Mouse (Mus musculus): ENCODE results near the gene Sfta2.

The Sfta2 gene

DNA sequence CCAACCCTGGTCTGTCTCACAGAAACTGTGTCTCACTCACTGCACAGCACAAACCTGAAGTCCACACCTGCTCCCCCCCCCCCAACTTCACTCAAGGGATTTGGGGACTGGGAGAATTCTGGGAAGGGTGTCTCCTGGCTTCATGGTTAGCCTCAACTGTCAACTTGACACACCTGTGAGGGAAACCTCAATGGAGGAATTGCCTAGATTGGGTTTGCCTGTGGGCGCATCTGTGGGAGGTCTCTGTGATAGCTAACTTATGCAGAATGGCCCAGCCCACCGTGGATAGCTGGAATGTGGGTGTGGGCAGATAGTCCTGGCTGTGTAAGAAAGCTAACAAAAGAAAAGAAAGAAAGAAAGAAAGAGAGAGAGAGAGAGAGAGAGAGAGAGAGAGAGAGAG lies at the start of gene Sfta2:
Sfta2 (plus strand) TSS at position 301 of the 400 bp plus-strand sequence.
- DNase-seq (ENCODE audit: low read depth): no peak

DNA sequence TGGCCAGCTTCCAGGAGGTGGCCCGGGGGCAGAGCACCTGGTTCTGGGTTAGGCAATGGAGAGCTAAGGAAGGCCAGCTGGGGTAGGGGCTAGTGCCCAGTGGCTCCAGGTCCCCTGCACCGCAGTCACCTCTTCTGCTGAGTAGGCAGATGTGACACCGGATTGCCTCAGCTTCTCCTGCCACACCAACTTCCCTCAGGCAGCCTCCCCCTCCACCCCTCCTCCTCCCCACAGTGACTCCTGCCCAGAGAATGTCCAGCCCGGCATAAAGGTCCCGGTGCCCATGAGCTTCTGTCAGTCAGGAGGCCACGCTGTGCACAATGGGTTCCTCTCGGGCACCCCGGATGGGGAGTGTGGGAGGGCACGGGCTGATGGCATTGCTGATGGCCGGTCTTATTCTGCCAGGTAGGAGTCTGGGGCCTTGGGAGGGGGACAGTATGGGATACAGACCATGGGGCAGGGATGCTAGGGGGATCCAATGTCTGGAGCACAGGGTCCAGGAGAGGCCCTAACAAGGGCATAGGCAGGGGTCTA lies 49.4 kb upstream of the Sfta2 start, which contains the start of gene Cdsn:
Cdsn (plus strand) TSS at position 248 of the 534 bp plus-strand sequence.
- no peak for DNase-seq (ENCODE audit: low read depth)

DNA sequence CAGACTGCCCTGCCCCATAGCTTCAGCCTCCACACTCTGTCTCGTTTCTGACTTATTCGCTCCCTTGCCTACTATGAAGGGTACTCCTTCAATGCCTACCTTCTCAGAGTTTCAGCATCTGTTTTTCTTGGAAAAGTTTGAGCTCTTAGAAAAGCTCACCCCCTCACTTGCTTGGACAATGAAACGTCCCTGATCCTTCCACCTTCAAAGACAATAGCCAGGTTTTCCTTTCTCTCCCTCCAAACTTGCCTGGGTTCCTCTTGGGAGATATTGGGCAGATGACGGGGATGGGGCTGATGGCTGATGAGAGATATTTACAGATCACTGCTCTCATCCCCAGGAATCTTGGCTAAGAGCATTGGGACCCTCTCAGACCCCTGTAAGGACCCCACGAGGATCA lies 47.0 kb upstream of the Sfta2 start:
- DNase-seq (ENCODE audit: low read depth): no peak

DNA sequence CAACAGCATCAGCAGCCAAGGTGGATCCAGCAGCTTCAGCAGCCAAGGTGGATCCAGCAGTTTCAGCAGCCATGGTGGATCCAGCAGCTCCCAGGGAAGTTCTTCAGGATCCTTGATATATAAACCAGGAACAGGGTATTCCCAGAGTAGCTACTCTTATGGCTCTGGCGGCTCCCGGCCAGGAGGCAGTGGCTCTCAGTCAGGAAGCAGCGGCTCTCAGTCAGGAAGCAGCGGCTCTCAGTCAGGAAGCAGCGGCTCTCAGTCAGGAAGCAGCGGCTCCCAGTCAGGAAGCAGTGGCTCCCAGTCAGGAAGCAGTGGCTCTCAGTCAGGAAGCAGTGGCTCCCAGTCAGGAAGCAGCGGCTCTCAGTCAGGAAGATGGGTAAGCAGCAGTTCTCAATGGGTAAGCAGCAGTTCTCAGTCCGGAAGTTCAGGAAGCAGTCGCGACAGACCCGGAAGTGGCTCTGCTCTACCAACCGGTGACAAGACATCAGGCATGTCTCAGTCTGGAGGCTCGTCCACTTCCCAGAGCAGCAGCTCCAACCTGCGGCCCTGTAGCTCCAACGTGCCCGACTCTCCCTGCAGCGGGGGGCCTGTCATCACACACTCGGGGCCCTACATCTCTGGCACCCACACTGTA lies 46.5 kb upstream of the Sfta2 start:
- no peak for DNase-seq (ENCODE audit: low read depth)

DNA sequence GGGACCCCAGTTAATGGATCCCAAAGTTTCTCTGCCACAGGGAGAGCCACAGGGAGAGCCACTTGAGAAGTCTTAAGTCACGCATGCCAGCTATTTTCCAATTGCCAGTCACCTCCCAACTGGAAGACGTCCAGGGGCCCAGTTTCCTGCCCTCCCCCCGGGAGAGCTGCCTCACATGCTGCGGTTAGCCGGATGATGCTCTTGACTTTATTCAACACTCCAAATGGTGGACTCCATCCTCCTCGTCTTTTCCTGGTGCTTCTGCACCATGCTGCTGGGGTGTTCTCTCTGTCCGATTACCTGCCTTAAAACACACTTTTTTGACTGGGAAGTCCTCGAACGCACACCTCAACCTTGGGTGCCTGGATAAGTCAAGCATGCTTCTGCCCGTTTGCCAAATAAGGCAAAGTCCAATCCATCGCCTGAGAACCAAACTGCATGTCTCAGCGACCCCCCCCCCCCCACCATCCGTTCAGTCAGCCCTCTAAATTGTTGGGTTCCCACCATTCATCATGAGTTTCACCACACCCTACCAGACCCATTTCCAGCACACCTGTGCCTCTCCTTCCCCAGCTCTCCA lies 45.1 kb upstream of the Sfta2 start:
- DNase-seq (ENCODE audit: low read depth): no peak

DNA sequence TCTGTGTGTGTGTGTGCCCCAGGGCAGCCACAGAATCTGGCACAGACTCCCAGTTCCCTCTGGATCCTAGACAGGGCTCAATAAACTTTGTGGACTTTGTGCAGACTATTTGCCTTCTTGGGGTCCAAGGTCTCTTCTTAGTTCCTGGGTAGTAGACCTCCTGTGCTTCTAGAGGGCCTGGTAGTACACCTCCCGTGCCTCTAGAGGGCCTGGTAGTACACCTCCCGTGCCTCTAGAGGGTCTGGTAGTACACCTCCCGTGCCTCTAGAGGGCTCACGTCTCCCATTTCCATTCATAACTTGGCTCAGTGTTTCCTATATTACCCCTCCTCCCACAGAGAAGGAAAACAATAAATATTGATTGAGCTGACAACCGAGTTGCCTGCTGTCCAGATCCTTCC lies 44.5 kb upstream of the Sfta2 start:
- DNase-seq (ENCODE audit: low read depth): peak; percentile 67

DNA sequence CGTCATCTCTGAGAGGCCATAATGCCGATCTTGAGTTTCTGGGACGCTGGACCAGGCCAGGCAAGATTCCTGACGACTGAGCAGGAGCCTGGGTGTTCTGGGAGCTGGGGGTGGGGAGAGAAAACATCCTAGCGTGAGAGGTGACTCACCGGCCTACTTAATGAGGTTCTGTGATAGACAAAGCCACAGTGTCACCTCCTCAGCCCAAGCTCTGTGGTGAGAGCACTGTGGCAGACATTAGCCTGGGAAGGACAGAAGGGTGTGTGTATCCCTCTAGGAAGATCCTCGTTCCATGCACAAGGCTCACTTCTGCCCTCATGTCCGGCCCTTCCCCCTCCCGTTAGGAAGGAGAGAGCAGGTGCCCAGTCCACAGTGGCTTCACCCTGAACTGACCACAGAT lies 44.0 kb upstream of the Sfta2 start:
- no peak for DNase-seq (ENCODE audit: low read depth)

DNA sequence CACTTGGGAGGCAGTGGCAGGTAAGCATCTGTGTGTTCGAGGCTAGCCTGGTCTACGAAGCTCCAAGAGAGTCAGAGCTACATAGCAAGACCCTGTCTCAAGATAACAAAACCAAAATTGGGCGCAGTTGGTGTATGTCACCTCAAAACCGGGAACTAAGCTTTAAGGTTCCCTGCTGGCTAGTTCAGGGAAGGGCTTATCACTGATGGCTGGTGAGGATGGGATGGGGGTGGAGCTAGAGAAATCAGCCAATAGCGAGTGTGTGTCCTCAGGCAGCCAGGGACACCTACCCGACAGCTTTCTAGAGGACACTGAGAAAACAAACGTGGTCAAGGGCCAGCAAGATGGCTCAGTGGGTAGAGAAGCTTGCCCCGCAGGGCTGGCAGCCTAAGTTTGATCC lies 43.1 kb upstream of the Sfta2 start:
- DNase-seq (ENCODE audit: low read depth): no peak

DNA sequence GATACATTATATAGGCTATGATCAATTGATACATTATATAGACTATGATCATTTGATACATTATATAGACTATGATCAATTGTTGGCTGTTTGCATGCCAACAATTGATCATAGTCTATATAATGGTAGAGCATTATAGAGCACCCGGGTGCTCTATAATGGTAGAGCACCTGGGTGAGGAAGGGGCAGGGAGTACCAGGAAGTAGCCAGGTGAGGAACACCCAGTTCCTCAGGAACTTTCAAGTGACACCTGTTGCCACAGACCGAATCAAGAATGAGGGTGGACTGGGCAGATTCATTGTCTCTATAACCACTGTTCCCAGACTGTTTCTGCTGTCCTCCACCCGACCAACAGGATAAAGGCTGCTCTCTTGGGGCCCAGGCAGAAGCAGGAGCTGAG lies 34.2 kb upstream of the Sfta2 start, which contains the start of gene 2300002M23Rik:
2300002M23Rik (plus strand) TSS at position 301 of the 400 bp plus-strand sequence.
- no peak for DNase-seq (ENCODE audit: low read depth)

DNA sequence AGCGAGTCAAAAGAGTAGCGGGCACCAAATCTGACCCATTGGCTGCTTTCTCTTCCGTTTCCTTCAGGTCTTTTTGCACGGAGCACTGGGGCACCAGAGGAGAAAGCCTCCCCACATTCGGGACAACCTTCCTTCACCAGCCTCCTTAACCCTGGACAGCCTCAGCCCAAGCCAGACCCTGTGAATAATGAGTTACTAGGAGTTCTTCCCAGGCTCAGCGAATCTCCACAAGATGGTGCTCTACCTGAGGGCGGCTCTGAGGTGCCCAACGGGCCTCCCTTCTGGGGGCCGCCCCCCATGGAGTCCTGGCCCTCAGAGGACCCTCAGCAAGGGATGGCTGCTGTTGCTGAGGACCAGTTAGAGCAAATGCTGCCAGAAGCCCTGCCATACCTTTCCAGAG lies 33.6 kb upstream of the Sfta2 start:
- no peak for DNase-seq (ENCODE audit: low read depth)

DNA sequence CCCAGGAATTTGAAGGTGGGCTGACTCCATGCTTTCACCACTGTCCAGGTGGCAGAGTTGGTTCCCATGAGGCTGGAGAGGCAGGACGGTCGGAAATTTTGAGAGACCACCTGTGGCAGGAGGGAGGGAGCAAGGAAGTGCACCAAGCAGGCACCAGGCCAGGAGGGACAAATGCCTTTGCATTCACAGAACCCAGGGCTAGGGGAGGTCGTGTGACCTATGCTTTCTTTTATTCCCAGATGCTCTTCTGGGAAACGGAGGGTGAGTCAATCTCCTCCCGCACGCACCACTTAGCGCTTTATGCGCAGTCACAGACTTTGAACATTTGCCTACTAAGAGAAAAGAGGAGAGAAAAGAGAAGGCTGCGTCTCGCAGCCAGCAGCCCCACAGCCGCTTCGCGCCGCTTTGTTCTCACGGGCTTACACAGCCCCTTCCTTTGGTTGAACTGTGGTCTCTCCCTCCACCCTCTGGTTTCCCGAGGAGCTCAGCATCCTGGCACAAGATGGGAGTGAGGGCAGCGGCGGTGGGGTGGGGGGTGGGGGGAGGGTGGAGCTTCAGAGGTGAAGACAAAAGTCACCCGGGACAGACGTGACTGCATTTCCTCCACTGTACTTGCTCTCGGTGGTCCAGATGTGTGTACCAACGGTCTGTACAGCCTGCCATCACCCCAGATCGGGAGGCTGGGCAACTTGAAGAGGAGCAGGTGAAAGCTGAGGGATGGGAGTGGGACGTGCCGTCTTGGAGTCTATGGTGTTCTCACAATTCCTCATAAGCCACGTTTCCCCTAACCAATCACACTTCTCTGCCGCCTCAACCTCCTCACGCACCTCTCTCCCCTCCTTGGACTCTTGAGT lies 32.0 kb upstream of the Sfta2 start:
- DNase-seq (ENCODE audit: low read depth): peak; percentile 33

DNA sequence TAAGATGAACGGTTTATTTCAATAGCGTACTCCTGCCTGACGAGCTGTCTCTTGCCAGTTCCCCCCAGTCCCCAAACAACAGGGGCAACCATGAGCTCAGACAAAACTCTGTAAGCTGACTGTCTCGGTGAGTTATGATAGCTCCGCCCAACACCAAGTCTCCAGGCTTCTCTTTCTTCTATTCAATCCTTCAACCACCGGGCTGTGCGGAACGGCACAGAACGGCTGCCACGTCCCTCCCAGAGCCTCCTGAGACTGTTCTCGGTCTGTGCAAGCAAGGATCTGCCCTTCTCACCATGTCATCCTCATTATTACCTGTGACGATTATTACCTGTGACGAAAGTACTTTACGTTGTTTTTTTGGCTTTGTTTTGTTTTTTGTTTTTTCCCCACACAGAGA lies 30.5 kb upstream of the Sfta2 start:
- DNase-seq (ENCODE audit: low read depth): no peak

DNA sequence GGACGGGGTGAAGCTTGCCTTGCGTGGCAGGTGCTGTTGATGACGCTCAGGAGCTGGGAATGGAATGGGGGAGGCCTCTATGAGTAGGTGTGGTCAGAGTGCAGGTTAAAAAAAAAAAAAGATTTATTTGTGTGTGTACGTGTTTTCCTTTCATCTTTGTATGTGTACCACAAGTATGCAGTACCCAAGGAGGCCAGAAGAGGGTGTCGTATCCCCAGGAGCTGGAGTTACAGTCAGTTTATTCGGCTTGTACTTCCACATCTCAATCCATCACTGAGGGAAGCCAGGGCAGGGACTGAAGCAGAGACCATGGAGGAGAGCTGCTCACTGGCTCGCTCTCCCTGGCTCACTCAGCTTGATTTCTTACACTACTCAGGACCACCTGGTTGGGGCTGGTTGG lies 29.9 kb upstream of the Sfta2 start:
- no peak for DNase-seq (ENCODE audit: low read depth)

DNA sequence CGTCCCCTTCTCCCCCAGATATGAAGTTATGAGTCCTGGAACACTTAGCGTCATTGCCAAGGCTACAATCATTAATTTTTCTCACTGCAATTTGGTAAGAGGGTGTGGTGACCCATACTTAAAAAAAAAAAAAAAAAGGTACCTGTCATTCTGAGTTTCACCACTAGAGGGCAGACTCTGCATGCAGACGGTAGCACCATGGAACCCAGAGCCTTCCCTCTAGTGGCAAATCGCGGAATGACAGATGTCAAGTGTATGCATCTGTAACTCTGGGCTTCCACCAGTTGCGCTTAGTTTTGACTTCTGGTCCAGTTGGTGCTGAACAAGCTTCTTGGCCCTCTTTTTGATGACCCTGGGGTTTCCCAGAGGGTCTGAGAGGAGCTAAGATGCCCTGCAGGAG lies 23.1 kb upstream of the Sfta2 start:
- peak; percentile 97 for DNase-seq (ENCODE audit: low read depth)

DNA sequence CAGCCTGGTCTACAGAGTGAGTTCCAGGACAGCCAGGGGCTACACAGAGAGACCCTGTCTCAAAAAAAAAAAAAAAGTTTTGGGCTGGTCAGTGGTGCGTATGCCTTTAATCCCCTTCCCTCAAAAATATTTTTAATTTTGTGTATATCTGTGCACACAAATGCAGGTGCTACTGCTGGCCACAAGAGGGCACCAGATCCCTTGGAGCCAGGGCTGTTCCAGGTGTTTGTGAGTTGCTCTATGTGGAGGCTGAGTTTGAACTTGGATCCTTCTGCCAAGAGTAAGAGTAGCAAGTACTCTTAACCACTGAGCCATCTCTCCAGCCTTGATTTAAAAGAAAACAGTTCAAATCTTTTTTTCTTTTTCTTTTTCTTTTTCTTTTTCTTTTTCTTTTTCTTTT lies 18.4 kb upstream of the Sfta2 start:
- DNase-seq (ENCODE audit: low read depth): peak; percentile 32

DNA sequence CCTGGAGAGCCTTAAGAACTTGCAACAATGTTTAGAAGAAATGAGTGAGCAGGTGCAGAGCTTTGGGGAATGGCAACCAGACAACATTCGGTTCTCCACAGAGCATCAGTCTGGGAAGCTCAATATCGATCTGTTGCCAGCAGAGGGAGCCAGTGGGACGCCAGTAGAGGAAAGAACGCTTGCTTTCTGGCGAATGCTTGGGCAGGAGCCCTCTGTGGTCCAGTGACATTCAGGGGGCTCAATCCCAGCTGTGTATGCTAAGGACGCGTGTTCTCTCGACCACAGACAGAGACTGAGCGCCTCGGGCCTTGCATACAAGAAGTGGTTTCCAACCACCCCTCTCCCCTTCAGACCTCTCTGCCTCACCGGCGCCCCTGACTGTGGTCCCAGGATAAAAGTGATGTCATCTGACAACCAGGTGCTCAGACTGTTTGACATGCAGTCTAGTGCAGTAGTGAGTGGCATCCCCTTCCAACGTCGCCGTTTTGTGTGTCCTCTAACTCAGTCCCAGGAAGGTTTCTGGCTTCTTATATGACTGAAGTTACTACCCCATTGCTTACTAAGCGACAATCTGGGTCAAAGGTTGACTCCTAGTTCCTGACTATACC lies 16.9 kb upstream of the Sfta2 start:
- DNase-seq (ENCODE audit: low read depth): peak; percentile 86

DNA sequence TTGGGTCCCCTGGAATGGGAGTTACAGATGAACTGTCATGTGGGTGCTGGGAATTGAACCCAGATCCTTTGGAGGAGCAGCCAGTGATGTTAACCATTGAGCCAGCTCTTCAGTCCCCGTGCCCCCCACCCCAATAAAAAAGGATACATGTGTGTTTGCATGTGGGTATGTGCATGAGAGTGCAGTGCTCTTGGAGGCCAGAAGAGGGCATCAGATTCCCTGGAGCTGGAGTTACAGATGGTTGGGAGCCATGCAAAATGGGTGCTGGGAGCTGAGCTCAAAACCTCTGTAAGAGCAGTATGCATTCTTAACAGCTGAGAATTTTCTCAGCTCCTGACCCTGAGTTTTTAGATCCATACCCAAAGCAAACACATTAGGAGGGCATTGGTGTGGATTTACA lies 14.1 kb upstream of the Sfta2 start:
- no peak for DNase-seq (ENCODE audit: low read depth)

DNA sequence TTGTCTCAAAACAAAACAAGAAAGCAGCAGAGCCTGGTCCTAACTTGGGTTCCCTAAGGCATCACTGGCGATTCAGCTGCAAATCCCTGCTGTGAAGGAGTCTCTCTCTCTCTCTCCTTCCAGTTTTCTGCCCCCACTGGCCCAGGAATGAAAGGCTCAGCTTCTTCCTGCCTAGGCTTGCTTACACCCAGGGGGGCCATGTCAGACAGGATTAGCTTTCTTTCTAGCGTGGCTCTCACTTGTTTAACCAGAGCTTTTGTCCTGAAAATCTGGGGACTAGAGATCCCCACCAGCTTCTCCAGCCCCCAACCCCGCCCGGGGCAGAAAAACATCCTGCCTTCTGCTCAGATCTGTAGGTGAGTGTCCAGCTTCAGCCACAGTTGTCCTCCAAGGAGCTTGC lies 13.0 kb upstream of the Sfta2 start:
- no peak for DNase-seq (ENCODE audit: low read depth)

DNA sequence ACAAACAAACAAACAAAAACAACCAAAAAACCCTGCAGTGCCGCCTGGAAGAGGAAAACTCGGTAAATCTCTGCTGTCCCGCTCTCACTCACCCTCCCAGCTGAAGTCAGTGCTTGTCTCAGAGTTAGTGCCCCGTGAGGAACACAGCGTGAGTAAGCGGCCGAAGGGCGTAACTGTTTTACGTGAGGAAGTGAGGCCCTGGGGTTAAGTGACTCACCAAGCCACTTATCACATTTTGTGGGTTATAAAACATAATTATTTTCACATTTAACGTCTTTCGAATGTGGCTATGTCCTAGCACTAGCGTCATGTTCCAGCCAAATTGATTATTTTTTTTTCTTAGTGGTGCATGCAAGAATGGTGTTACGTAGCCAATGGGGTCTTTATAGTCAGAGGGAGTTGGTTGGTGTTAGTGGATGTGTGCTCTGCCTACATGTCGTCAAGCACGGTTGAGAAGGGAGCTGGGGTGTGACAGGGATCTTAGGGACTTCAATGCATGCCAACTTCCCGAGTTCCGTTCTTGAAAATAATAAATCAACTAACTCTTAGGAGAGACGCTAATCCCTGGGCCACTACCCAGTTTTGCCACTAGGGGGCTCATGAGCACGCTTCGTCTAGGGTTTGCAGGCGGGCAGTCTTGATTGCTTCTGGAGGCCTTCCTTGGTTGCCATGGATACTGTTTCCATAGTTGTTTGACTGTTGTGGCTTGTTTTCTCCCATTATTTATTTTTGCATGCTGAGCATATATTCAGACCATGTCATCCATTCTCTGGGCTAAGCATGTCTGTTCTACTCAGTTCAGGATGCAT lies 10.7 kb upstream of the Sfta2 start:
- peak; percentile 87 for DNase-seq (ENCODE audit: low read depth)

DNA sequence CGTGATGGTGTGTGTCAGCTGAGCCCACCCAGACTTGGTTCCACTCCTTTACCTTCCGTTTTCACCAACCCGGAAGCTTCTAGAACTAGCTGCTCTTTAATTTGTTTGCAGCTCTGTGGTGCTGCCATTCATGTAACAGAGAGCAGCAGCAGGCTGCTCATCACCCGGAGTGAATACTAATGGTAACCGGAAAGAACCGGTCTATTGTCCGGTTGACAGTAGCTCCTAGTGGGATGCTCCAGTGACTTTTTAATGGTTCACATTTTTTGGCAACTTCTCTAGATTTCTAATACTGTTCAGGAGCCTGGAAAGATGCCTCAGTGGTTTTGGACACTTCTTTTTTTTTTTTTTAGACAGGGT lies 10.2 kb upstream of the Sfta2 start:
- no peak for DNase-seq (ENCODE audit: low read depth)

DNA sequence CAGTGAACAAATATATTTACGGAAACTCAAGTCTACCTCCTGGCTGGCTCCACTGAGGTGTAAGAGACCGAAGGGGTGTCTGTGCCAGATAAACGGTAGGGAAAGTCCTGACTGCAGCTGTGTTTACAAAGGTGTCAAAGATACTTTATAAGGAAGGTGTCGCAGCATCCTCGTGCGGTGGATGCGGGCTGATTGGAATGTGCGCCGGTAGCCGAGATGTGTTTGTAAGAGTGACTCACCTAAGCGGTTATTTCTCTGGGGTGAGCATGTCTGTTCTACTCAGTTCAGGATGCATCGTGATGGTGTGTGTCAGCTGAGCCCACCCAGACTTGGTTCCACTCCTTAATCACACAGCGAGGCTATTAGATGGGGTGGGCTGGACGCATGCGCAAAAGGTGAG lies 9.6 kb upstream of the Sfta2 start:
- no peak for DNase-seq (ENCODE audit: low read depth)

DNA sequence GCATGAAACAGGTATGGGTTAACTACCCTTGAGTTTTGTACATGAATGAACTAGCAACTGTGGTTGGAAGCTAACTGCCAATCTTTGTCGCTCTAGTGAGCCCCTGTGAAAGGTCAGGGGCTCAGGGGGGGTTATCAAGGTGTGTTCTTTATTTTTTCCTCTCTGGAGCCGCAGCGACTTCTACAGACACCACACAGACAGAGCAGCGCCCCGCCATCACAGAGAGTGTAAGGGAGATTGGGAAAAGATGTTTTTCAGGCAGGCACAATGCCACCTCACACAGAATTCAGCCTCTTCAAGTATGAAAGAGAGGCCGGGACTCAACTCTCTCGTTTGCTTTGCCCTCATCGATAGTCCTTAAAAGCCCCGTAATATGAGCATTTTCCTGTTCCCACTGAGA lies 9.2 kb upstream of the Sfta2 start:
- DNase-seq (ENCODE audit: low read depth): no peak

Data from naive thymus-derived CD4-positive, alpha-beta T cell, adult 2 months (primary cell).